Mouse (Mus musculus) embryo, embryonic 9.5 days (tissue): ENCODE results near the gene Abcf1.
A peak's percentile ranks its signal among the peaks of the same experiment; 100 is the strongest.

ENCODE experiments used
- DNase-seq: peaks from one replicate; pipeline ENCODE4 v3.0.0-alpha.2; 2017; ENCODE audit errors: extremely low spot score

Gene Abcf1

GRCm38 (mm10) chr17:35920384-35920783 lies 49.2 kb downstream of the Abcf1 start:
- no peak for DNase-seq

GRCm38 (mm10) chr17:35919864-35920301 lies 49.7 kb downstream of the Abcf1 start:
- DNase-seq, result no peak

DNA sequence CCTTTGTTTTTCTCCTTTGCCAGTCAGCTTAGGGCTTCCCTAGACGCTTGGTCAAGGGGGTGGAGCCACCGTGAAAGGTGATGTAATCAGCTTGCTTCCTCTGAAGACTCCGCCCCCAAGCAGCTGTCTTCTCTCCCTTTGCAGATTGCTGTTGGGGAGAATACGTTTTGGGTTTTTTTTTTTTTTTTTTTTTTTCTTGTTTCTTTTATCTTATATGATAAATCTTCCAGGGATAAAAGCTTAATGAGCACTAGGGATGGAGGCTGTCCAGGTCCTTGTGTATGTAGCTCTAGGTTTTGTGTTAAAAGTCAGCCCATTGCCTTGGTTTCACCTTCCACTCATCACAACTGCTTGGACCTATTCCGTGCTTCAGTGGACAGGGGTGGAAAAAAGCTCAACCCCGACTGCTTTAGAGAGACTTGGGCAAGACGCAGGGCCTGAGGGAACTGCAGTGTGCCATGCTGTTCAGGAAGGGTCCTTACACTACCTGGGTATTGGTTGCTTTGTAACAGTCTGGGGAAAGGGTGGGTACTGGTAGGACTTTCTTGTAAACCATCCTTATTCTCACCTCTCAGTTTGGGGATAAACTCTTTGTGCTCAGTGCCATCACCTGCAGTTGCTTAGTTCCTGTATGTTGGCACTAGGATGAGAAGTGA lies 50.4 kb downstream of the Abcf1 start:
- peak; percentile 88 for DNase-seq

GRCm38 (mm10) chr17:35918276-35919059 lies 51.1 kb downstream of the Abcf1 start:
- peak; percentile 77 for DNase-seq

GRCm38 (mm10) chr17:35917463-35918251 lies 51.9 kb downstream of the Abcf1 start:
- peak; percentile 73 for DNase-seq

GRCm38 (mm10) chr17:35917143-35917462 lies 52.5 kb downstream of the Abcf1 start:
- no peak for DNase-seq

GRCm38 (mm10) chr17:35916297-35917142 lies 53.0 kb downstream of the Abcf1 start, which contains the start of the genes Mrps18b and Ppp1r10:
Gene Mrps18b (minus strand): TSS chr17:35916389.
Gene Ppp1r10 (plus strand): TSS chr17:35916434.
- DNase-seq, result peak; percentile 98

- DNase-seq, result no peak
These were observed 53.8 kb downstream of the Abcf1 start for GRCm38 (mm10) chr17:35915538-35916296.

DNA sequence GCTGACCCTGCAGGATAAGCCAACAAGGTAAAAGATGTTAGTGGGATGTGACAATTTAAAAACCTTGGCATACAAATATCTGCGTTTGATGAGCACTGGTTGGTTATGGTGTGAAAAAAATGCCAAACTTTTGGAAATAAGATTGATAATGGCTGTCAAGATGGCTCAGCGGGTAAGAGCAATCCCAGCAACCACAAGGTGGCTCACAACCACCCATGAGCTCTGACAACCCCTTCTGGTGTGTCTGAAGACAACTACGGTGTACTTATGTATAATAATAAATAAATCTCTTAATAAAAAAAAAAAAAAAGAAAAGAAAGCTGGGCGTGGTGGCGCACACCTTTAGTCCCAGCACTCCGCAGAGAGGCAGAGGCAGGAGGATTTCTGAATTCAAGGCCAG lies 54.6 kb downstream of the Abcf1 start:
- no peak for DNase-seq

GRCm38 (mm10) chr17:35909919-35910369 lies 59.6 kb downstream of the Abcf1 start, which contains the start of gene Atat1:
Gene Atat1 (minus strand): TSS chr17:35910075.
- DNase-seq, result peak; percentile 95

DNA sequence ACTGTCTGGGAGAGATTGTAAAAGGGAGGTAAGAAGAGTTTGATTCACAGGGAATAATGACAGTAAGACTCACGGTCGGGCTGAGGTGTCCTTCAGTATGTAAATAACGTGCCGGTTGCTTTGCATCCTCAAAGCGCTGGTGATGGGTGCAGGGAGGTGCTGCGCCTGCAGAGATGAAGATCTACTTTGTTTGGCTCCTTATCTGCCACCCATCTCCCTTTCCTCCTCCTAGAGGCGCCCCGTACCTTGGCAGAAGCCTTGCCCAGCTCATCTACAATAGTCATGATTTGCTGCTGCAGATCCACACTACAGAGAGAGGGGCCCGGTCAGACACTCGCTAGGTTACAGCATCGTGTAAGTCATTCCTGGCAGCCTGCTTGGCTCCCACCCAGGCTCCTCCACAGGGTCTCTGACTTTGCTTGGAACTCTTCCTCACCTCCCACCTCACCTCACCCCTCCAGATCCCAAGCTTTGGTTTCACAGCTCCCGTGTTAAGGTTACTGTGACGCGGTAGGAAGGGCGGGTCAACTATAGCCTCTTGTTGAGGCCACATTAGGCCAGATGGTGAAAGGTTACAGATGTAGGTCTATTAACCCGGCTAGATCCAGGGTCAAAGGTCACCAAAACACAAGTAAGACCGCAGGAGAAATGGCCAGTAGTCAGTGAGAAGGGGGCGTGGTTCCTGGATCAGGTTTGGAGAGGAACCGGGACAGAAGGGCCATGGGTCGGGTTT lies 60.2 kb downstream of the Abcf1 start:
- no peak for DNase-seq

DNA sequence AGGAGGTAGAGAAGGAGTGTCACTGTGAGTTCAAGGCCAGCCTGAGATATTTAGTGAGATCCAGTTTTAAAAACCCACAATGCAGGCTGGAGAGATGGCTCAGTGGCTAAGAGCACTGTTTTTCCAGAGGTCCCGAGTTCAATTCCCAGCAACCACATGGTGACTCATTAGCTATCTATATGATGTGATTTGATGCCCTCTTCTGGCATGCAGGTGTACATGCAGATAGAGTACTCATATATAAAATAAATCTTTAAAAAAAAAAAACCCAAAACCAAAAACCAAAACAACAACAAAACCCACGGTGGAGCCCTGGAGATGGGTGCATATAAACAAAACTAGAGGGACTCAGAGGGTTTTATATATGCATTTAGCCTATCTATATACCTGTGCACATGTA lies 62.0 kb downstream of the Abcf1 start:
- DNase-seq, result no peak
